Mouse (Mus musculus): ENCODE data around the gene Arpc5l. TPM values are rescaled to one million over a fixed set of nuclear protein-coding genes. Genes with fewer than 3 reads are reported as not detected.

The Arpc5l gene
- polyA plus RNA-seq, 1 experiment: 34.4 TPM

DNA sequence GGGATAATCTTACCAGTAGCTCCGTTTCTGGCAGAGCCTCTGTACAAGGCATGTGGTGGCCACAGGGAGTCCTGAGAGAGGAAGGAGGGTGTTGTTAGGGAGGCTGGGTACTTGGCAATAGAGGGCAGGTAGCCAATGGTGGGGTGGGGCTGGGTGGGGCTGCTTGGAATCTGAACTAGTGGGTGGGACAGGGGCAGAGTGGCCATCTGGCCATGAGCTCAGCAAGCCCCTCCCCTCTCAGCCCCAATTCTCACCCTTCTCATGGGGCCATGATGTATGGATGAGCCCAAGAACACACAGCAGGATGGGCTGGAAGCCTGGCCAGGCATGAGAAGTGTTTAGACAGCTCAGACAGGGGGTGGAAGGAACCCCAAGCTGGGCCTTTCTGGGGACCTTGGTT, 17.8 kb upstream of the Arpc5l start:
- no peaks in the 10 kb centered on the region for H3K27me3 ChIP-seq (replicated peaks; ENCODE audit: control insufficient read depth, insufficient read depth, low read length)
- 69% methylated on average over 1 of the region's 1 CpGs for WGBS
- TF ChIP-seq POLR2A (IDR thresholded peaks at IDR 0.05; ENCODE audit: low read depth, low read length): no peak
- no peak for TF ChIP-seq CTCF (conservative IDR thresholded peaks at IDR 0.05; ENCODE audit: insufficient read depth, insufficient read length, low read depth, low read length)
- no peaks in the 10 kb centered on the region for H3K4me1 ChIP-seq (ENCODE audit: control insufficient read depth, insufficient read depth, low read length)
- no peaks in the 10 kb centered on the region for H3K36me3 ChIP-seq (ENCODE audit: control insufficient read depth, insufficient read depth, low read length)
- no peak overlapping the region for H3K4me3 ChIP-seq (ENCODE audit: insufficient read depth, low read depth, low read length)
- DNase-seq: no peak
- no peak overlapping the region for H3K27ac ChIP-seq (ENCODE audit: insufficient read depth, low read depth, low read length)

DNA sequence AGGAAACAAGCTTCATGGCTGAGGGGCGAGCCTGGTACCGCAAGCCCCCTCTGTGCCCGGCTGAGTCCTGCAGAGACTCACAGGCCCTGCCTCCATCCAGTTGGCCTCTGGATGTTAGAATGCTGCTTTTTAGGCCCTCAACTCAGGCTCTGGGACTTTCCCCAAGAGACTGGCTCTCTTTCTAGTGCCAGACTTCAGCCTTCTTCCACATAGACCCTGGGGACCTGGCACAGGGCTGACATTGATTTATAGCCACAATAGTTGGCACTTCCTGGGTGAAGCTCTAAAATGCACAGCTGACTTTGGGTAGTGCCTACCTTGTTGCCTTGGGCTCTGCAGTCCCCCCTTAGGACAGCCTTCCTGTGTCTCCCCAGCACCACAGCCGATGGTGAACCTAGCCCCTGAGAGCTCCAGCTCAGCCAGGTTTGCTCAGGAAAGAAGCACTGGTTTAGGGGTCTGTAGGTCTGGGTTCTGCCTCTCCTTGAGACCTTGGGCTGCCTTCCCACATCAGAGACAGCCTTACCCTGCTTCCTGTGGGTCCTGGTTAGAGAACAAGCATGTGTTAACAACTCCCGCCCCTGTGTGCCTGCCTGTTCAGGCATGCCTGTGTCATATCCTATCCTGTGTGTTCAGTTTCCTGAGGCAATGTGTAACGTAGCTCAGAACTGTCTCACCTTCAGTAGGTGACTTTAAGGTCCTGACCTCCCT, 17.2 kb upstream of the Arpc5l start:
- Histone ChIP-seq H3K4me1 (ENCODE audit: control insufficient read depth, insufficient read depth, low read length) (no peaks in the 10 kb centered on the region), H3K27me3 (replicated peaks; ENCODE audit: control insufficient read depth, insufficient read depth, low read length) (no peaks in the 10 kb centered on the region), H3K4me3 (ENCODE audit: insufficient read depth, low read depth, low read length) (no peak overlapping the region), H3K36me3 (ENCODE audit: control insufficient read depth, insufficient read depth, low read length) (no peaks in the 10 kb centered on the region), H3K27ac (ENCODE audit: insufficient read depth, low read depth, low read length) (no peak overlapping the region)
- TF ChIP-seq POLR2A (IDR thresholded peaks at IDR 0.05; ENCODE audit: low read depth, low read length): no peak
- TF ChIP-seq CTCF (conservative IDR thresholded peaks at IDR 0.05; ENCODE audit: insufficient read depth, insufficient read length, low read depth, low read length): no peak
- no peak for DNase-seq
- WGBS: 80% methylated on average over 6 of the region's 6 CpGs

DNA sequence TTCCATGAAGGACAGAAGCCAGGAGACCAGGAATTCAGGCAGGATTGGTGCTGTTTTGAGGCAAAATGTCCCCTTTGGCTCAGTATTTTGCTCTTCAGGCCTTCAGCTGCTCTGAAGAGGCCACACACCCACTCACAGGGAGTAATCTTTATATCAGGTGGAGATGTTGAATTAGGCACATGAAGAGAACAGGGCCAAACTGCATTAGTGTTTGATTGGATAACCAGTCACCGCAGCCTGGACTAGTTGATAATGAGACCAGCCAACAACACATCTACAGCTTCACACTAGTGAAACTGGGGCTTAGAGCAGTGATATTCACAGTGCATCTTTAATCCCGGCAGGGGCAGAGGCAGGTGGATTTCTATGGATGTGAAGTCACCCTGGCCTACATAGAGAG, 16.2 kb upstream of the Arpc5l start:
- TF ChIP-seq POLR2A (IDR thresholded peaks at IDR 0.05; ENCODE audit: low read depth, low read length) (no peak), CTCF (conservative IDR thresholded peaks at IDR 0.05; ENCODE audit: insufficient read depth, insufficient read length, low read depth, low read length) (no peak)
- 94% methylated on average over 2 of the region's 2 CpGs for WGBS
- H3K36me3 ChIP-seq (ENCODE audit: control insufficient read depth, insufficient read depth, low read length): no peaks in the 10 kb centered on the region
- no peaks in the 10 kb centered on the region for H3K27me3 ChIP-seq (replicated peaks; ENCODE audit: control insufficient read depth, insufficient read depth, low read length)
- no peaks in the 10 kb centered on the region for H3K4me1 ChIP-seq (ENCODE audit: control insufficient read depth, insufficient read depth, low read length)
- no peak overlapping the region for H3K4me3 ChIP-seq (ENCODE audit: insufficient read depth, low read depth, low read length)
- no peak overlapping the region for H3K27ac ChIP-seq (ENCODE audit: insufficient read depth, low read depth, low read length)
- no peak for DNase-seq

DNA sequence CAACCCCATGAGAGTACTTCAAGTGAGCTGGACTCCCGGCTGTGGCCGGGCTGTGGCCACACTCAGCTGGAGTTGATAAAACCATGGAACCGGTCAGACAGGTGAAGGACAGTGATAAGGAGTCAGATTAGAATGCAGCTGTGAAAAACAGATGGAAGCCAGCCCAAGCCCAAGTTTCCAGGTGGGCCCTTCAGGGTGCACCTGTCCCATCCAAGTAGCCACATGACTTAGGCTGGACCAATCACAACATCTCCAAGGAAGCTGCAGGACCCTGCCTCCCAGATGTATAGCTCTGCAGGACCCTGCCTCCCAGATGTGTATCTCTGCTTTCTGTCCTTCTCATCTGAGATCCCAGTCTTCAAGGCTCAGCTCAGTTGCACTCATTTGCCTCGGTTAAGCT, 13.1 kb upstream of the Arpc5l start:
- Histone ChIP-seq H3K4me3 (ENCODE audit: insufficient read depth, low read depth, low read length) (no peak overlapping the region), H3K27me3 (replicated peaks; ENCODE audit: control insufficient read depth, insufficient read depth, low read length) (no peaks in the 10 kb centered on the region), H3K27ac (ENCODE audit: insufficient read depth, low read depth, low read length) (no peak overlapping the region), H3K36me3 (ENCODE audit: control insufficient read depth, insufficient read depth, low read length) (no peaks in the 10 kb centered on the region), H3K4me1 (ENCODE audit: control insufficient read depth, insufficient read depth, low read length) (no peaks in the 10 kb centered on the region)
- no peak for DNase-seq
- TF ChIP-seq POLR2A (IDR thresholded peaks at IDR 0.05; ENCODE audit: low read depth, low read length) (no peak), CTCF (conservative IDR thresholded peaks at IDR 0.05; ENCODE audit: insufficient read depth, insufficient read length, low read depth, low read length) (no peak)
- 72% methylated on average over 4 of the region's 4 CpGs for WGBS

DNA sequence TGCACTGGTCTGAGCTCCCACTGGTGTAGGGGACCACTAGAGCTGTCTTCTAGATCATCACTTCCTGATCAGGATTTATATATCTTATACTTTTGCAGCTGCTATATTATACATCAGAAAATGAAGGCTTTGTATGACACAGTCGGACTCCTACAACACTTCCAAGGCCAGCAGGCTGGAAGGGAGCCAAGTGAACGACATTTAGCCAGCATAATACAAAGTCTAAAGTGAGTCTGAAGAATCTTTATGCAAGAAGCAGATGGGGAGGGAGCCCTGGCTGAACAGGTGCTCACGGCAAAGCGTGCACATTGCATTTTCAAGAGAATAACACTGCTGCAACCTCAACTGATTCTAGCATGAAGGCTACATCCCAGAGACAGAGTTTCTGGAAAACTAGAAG, 12.7 kb upstream of the Arpc5l start:
- peak; percentile 53 for DNase-seq
- Histone ChIP-seq H3K4me1 (ENCODE audit: control insufficient read depth, insufficient read depth, low read length) (no peaks in the 10 kb centered on the region), H3K36me3 (ENCODE audit: control insufficient read depth, insufficient read depth, low read length) (no peaks in the 10 kb centered on the region), H3K27ac (ENCODE audit: insufficient read depth, low read depth, low read length) (no peak overlapping the region), H3K27me3 (replicated peaks; ENCODE audit: control insufficient read depth, insufficient read depth, low read length) (no peaks in the 10 kb centered on the region), H3K4me3 (ENCODE audit: insufficient read depth, low read depth, low read length) (no peak overlapping the region)
- WGBS: 31% methylated on average over 4 of the region's 4 CpGs
- TF ChIP-seq CTCF (conservative IDR thresholded peaks at IDR 0.05; ENCODE audit: insufficient read depth, insufficient read length, low read depth, low read length) (no peak), POLR2A (IDR thresholded peaks at IDR 0.05; ENCODE audit: low read depth, low read length) (no peak)

DNA sequence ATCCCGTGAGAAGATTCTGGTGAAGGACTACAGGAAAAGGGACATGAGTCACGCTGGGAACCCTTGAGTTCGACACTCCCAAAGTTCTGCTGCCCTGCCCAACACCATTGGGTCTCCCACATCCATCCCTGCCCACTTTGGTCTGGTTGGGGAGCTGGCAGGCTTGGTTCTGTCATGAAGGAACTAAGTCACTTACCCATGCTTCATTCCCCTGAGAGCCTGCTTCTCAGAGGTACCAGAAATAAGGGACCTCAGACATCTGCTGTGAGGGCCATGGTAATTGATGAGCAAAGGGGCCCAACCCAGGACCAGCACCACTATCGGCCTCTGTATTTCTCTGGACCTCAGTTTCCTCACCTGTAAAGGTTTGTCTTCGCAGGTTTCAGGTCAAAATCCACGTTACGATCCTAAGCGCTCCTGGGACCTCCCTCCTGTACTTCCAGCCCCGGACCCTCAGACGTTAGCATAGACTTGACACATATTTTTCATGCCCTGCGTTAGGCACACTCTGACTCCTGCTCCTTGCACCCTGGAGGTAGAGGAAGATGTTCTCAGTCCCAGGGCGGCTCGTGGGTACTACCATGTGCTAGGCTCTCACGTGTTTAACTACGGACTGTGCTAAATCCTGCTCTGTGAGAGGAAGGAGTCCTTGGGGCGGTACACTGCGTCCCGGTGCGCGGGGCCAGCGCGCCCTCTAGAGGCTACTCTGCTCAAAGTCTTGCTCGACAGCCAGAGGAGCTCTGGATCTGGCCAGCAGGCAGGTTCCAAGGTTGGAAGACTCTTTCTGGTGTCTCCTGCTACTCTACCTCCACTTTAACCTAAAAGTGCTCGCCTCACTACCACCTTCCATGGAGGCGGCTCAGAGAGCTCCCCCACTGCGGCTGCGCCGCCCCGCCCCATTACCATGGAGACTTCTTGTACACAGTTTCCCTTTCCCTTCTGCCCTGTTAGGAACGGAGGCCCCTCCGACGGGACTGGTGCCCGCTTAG, 7.5 kb upstream of the Arpc5l start, which contains the start of gene Wdr38:
Wdr38 (plus strand) TSS at position 91 of the 989 bp plus-strand sequence.
- TF ChIP-seq CTCF (conservative IDR thresholded peaks at IDR 0.05; ENCODE audit: insufficient read depth, insufficient read length, low read depth, low read length): peak; percentile 95
- no peak for TF ChIP-seq POLR2A (IDR thresholded peaks at IDR 0.05; ENCODE audit: low read depth, low read length)
- Histone ChIP-seq H3K4me3 (ENCODE audit: insufficient read depth, low read depth, low read length) (peak within 1 kb of the TSS; percentile 55), H3K27ac (ENCODE audit: insufficient read depth, low read depth, low read length) (peak within 1 kb of the TSS; percentile 33; the same call in 1 of the 2 replicates), H3K4me1 (ENCODE audit: control insufficient read depth, insufficient read depth, low read length) (no peaks in the 10 kb centered on the region), H3K36me3 (ENCODE audit: control insufficient read depth, insufficient read depth, low read length) (no peaks in the 10 kb centered on the region; the same call in 1 of the 2 replicates), H3K27me3 (replicated peaks; ENCODE audit: control insufficient read depth, insufficient read depth, low read length) (no peaks in the 10 kb centered on the region)
- 13% methylated on average over 33 of the region's 33 CpGs for WGBS
- DNase-seq: peak; percentile 92

DNA sequence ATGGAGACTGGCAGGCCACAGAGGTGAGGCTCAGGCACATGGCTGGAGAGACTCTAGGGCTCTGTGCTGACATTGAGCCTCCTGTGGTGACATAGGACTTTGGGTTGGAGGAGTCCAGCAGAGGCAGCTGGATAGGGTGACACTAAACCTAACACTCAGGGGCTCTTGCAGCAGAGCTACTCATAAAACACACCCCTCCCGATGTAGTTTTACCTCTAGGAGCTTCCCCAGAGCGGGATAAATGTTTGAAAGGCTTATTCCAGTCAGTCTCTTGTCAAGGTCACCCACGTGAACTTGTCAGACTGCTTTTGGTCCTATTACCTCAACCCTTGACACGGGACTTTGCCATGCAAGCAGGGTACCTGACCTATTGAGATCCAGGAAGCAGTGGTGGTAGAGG, 5.8 kb upstream of the Arpc5l start:
- H3K36me3 ChIP-seq (ENCODE audit: control insufficient read depth, insufficient read depth, low read length): no peaks in the 10 kb centered on the region; the same call in 1 of the 2 replicates
- no peak for TF ChIP-seq CTCF (conservative IDR thresholded peaks at IDR 0.05; ENCODE audit: insufficient read depth, insufficient read length, low read depth, low read length)
- TF ChIP-seq POLR2A (IDR thresholded peaks at IDR 0.05; ENCODE audit: low read depth, low read length): no peak
- H3K4me1 ChIP-seq (ENCODE audit: control insufficient read depth, insufficient read depth, low read length): peaks cover 7% of the 10 kb centered on the region
- H3K27ac ChIP-seq (ENCODE audit: insufficient read depth, low read depth, low read length): no peak overlapping the region
- H3K4me3 ChIP-seq (ENCODE audit: insufficient read depth, low read depth, low read length): no peak overlapping the region
- no peaks in the 10 kb centered on the region for H3K27me3 ChIP-seq (replicated peaks; ENCODE audit: control insufficient read depth, insufficient read depth, low read length)
- 33% methylated on average over 4 of the region's 4 CpGs for WGBS
- no peak for DNase-seq
